Mouse (Mus musculus) left cerebral cortex, adult 11 months (tissue): ENCODE data around the gene Tfeb.

Experiments used
- DNase-seq: peaks from one replicate; pipeline ENCODE4 v3.0.0; 2022; ENCODE audit warnings: low spot score

Gene Tfeb

DNA sequence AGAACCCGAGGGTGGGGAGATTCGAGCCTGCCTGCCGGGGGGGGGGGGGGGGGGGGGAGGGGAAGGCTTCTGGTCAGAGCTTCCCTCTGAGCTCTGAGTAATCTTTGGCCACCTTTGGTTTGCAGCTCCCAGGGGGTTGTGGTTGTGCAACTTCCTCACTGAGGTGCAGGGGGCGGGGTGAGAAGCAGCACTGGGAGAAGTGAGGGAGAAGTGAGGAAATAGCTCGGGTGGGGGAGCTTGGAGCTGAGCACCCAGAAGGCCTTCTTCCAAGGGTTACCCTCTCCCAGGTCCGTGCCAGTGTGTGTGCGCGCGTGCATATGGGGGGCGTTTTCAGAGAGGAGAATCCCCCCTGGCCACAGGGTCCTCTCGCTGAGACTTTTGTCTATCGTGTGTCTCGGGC lies 17.4 kb downstream of the Tfeb start:
- no peak for DNase-seq

DNA sequence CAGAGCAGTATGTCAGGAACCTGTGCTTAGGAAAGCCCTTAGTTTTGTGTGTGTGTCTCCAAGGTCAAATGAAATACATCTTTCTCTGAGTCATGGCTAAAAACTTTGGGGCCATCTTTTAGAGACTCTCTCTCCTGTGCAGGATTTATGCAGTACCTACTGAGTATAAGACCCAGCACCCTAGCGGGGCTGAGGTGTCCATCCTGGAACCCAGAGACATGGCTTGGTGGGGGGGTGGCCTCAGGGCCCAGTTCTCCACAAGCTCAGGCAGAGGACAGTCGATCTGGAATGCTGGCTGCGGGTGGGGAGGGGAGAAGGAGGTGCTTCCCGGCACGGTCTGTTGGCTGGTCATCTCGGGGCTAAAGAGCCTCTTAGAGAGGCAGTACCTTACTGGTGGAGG lies 19.5 kb downstream of the Tfeb start:
- DNase-seq = no peak

DNA sequence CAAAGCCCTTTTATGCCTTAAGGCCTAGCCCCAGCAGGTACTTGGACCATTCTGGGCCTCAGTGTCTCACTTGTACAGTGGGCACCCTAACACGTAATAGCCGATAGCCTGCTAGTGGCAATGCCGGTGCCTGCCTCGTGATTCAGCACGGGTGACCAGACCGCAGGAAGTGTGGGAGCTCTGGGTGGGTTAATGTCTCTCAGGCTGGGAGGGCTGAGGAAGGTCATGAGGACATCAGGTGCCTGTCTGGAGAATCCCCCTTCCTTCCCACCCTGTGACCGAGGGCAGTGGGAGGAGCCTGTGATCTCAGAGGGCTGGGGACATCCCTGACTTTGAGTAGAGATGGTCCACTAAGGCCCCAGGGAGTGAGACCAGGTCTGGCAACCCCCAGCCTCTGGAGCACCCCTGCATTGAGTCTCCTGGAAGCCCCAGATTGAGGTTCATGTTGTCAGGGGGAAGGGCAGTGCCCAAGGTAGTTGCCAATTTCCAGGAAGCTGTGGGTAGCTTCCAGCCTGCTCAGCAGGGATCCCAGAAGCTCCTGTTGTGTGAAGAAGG lies 20.3 kb downstream of the Tfeb start:
- no peak for DNase-seq

DNA sequence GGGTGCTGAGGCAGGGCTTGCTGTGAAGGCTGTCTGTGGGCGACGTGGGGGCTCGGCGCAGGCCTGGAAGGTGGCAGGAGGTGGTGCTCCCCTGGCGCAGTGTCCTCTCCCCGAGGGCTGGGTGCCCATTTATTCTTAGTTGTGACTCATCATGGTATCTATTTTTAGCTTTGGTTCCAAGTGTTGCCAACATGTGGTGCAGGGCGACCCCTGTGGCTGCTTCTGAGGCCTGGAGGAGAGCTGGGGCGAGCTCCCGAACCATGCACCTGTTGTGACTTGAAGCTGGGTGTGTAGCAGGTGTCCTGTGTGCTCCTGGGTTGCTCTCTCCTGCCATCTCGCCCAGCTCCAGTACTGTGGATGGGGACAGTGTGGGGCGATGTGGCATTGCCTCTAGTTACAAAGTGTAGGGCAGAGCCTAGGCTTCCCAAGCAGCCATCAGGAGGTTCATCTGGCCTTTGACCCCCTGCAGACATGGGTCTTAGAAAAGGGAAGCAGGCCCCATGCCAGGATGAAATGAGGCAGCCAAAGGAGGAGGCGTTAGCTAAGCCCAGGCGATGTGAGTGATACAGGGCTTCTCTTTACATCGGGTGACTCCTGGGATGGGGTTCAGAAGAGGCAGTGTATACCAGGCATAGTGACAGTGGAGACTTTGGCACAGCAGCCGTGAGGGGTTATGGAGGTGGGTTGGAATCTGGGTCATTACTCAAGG lies 23.0 kb downstream of the Tfeb start:
- no peak for DNase-seq

DNA sequence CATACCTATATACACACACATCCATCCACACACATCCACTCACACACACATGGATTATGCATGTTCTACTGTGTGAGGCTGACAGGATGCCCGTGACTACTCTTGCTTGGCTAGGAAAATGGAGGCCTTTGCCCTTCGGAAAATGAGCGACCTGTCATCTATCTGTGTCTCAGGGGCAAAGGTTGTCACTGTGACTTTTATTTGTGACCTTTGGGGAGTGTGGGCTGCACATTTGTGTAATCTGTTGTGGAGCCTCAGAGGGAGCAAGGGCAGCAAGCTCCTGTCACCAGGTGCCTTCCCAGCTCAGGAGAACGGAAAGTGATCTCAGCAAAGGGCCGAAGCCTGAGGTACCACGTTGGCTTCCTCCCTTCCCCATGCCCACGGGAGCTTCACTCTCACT lies 25.2 kb downstream of the Tfeb start:
- DNase-seq = no peak

DNA sequence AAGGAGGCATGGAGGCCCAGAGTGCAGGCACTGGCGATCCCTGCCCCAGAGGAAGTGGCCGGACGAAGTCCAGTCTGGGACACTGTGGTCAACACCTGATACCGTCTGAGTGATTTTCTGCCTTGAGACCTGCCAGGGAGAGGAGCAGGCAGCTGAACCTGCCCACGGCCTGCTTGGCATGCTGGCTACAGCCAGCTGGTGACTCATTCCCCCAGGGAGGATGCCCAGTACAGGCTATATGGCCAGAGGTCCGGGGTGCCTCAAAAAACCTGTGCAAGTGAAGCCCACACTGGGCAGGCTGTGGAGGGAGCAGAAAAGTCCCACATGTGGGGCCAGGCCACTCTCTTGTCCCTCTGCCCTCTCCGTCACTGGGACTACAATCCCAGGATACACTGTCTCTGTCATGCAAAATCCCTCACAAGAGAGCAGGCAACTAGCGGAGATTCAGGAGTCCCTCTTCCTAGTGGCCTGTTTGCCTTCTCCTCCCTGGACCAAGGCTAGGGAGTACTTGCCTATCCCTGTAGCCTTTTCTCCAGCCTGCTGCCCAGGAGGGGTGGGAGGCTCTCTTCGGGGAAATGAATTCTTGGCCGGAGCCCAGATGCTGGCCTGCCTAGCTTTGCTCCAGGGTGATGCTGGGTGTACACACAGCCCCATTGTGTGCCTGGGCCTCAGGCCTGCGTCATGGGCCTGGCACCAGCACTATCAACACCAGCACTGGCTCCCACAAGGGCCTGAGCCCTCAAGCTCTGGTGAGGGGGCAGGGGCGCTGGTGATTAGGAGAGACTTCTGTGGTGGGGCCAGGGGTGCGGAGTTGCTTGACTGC lies 25.9 kb downstream of the Tfeb start:
- DNase-seq = peak; percentile 79

DNA sequence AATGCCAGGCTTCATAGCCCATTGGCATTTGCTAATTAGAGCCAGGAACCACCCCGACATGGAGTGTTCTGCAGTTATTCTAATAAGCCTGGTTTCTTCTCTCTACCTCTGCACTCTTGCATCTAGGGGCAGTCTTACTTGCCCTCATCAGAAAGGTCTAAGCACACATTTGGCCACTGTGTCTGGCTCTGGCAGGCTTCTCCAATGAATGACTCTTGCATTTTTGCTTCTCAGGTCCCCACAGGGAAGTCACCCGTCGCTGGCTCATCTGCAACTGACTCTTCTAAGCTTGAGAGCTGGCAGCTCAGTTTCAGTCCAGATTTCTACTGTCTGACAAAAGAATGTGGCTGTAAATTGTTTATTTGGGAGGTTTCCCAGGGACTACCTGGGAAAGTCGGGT lies 29.2 kb downstream of the Tfeb start:
- DNase-seq = no peak

DNA sequence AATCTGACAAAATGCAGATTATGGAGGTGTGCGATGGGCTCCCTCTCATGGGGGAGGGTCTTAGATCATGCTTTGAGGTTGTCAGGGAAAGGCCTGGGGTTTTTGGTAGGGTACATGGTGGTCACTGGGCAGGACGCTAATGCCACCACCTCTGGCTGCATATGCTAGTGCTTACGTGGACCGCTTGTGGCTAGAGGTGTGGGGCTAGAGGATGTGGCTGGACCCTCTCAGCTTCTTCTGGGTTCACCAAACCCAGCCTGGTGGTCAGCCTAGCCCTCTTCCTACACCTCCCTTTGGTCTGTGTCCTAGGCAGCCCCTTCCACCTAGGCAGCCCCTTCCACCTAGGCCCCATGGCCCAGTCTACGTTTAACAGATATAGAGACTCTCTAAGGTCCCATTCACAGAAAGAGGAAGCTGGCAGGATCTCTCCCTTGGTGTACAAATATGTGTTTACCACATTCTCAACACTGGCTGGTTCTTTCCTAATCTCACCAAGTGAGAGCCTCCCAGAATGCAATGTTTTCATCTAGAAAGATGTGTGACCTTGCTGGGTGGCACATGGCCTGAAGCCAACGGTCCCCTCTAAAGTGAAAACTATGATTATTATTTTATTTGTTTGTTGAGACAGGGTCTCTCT lies 29.7 kb downstream of the Tfeb start:
- no peak for DNase-seq

DNA sequence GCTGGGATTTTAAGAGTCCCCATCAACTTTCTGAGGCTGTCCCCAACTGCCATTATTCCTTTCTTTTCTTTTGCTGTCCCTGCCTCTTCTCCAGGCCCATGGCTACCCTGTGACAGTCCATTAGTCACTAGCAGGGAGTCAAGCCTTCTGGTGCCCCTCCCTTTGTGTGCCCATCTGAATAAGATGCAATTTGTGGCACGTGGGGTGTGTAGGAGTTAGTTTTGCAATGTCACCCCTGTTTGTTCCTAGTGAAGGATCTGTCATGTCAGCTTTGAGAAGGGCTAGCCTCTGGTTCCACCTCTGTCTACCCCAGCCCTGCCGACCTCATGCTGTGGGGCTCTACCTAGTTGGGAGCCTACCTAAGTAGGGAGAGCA lies 30.2 kb downstream of the Tfeb start:
- no peak for DNase-seq

DNA sequence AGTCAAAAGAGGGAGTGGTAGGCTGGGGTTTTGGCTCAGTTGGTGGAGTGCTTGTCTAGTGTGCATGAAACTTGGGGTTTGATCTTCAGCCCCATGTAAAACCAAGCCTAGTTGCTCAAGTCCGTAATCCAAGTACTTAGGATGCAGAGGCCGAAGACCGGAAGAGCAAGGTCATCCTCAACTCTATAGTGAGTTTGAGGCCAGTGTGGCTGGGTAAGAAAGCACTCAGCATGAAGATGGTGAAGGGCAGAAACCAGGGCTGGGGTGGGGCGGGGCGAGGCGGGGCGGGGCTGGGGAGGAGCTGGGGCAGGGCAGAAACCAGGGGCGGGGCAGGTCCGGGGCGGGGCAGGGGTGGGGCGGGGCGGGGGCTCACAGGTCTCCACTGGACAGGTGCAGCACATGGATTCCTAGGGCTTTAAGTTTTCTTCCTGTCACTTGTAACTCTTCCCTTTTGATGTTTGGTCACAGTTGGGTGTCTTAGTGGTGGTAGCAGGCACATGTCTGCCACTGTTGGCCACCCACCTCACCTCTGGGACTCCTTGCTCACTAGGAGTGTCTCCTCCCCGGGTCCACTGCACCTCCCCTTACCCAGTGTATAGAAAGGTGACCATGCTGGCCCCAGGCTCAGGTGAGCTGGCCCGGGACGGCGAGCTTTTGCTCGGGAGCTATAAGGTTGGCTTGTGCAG lies 30.8 kb downstream of the Tfeb start:
- DNase-seq = no peak

DNA sequence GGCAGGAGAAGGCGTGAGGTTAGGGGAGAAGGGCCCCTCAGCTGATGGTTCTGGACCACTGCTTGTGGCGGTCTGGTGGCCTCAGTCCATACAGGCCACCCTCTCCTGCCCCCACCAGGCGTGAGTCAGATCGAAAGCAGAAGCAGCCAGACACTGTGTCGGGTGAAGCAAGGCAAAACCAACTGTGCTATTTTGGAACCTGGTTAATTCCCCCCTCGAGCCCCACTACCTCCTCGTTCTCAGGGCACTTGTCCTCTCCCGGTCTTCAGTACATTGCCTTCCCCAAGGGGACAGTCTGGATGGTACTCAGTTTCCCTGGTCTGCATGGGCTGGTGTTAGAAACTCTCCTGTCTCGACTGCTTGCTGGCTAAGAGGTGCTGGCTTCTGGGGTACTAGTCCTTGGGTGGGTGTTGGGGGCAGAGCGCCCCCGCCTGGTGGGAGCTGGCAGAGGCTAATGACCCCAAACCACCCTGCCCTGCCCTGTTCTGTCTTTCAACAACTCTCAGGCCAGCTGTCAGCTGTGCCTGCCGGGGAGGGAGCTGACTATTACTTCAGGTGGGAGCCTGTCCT lies 32.0 kb downstream of the Tfeb start:
- DNase-seq = no peak

DNA sequence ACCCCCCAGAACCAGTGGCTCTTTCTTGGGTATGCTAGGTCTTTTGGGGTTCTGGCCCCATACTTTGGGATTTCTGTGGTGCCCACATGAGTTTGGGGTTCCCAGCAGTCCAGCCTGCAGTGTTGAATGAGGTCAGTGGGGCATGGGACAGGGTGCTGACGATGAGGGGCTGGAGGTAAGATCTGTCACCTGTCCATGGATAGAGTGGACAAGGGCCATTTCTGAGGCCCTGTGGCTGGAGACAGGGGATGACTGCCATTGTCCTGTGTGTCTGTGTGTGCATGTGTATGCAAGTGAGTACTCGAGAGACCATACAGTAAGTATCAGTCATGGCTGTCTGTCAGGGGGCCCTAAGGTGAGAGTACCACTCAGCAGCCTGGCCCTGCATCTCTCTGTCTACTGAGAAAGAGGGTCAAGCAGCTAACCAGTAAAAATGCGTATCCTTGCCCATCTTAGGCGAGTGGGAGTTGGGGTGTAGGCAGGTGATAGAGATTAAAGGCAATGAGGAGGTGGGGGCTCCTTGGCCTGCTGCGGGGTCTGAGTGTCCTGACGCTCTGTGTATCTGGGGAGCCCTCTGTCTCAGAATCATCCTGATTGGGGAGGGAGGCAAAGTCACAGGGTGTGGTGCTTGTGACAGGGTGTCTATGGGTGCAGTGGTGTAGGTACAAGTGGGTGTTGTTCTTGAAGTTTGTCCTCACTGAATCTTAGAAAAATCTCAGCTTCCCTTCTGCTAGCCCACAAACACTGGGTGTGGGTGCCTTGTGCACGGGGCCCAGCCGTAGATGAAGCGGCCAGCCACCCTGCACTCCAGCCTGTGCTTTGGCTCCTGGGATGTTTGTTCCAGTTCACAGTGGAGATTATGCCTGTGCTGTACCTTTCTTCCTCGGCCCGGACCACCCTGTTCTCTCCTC lies 32.8 kb downstream of the Tfeb start:
- DNase-seq = no peak

DNA sequence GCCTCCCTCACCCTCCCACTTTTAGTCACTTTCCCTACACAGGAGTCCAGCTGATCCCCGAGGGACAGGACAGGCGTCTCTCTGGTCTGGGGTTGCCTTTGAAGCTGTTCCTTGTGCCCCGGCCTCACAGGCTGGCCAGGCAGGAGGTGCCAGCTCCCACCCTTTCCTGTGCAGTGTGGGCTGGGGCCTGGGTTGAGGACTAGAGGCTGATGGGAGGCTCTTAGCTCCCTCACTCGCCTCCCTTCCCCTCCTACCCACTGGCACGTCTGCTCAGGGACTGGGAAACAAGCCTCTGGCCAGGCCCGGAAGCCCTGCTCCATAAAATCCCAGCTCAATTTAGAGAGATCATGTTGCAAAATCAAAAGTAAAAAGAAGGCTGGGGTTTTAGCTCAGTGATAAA lies 36.8 kb downstream of the Tfeb start:
- DNase-seq = no peak

DNA sequence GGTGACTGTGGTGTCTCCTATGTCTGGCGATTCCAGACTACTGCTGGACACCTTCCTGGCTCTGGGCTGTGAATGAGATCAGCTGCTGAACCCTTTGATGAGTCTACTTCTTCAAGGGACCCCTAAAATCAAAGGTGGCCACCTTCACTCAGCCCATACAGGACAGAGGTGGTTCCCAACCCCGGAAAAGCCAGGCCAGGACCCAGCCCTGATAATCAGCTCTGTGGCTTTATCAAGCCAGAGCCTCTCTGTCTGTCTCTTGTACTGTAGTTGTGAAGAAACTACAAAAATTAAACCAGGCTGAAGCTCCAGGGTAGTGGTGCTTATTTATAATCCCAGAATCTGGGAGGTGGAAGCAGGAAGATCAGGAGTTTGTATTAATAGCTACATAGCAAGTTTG lies 40.3 kb downstream of the Tfeb start:
- DNase-seq = no peak

DNA sequence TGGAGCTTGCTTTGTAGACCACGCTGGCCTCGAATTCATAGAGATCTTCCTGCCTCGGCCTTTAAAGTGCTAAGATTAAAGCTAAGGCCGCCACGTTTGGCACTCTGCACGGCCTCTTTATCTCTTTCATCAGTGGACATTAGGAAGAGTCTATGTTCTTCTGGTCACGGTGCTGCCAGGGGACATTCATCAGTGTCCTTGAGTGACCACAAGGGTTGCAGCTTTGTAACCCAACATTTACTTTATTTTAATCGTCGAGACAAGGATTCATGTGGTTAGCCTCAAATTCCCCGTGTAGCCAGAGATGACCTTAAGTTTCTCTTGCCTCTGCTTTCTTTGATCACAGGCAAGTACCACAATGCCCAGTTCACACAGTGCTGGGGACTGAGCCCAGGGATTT lies 43.6 kb downstream of the Tfeb start:
- no peak for DNase-seq

DNA sequence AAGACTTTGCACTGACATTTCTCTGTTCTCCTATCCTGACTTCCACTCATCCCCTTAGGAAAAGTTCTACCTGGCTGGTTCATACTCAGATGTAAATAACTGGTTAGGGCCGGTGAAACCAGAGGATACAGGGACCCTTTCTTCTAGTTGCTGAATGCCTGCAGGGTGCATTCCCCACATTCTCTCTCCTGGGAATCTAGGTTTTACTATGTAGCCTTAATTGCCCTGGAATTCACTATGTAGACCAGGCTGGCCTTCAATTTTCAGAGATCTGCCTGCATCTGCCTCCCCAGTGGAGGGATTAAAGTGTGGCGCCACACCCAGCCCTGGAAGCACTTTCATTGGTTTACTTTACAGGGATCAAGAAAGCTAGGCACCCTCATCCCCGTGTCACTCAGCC lies 45.7 kb downstream of the Tfeb start:
- DNase-seq = no peak

DNA sequence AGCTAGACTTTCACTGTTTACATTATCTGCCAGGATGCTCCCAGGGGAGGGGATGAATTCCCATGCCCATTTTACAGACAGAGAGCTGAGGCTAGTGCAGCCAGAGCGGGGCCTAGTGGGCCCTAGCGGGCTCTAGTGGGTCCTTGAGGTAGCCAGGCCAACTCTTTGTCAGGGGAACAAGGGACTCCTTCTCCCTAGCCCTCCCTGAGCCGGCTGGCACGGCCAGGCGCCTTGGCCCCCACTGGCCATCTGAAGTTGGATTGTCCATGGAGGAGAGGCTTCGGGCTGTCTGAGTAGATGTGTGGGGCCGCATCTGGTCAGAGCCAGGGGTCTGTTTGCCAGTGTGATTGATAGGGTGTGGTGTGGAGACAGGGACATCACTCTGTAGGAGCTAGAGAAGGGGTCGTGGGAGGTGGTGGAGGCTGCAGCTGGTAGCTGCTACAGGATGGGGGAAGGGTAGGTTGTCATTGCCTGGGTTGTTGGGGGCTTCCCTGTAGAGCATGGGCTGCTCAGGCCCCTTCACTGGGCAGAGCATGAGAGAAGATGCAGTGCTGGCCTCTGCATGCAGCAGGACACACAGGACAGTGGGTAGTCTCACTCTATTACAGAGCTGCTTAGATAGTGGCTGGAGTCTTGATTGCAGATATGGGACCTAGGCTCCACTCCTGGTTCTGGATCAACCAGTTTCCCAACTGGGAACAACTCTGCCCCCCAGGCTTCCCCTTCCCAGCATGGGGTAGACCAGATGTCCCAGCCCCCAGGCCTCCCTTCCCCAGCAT lies 46.8 kb downstream of the Tfeb start:
- no peak for DNase-seq

DNA sequence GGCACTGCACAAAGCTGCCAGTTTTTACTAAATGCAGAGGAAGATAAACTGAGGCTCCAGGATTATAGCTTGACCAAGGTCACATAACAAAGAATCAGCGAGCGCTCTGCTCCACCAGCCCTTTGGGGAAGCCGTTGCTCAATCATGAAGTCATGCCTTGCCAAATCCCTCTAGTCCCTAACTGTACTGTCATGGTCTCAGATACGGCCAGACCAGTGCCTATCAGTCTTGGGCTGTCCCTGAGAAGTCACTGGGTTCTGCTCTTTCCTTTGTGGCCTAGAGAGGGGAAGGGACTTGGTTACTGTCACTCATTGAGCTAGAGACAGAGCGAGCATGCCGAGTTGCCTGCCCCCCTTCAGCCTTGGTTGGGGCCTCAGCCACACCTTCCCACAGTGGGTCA lies 47.6 kb downstream of the Tfeb start:
- DNase-seq = no peak

DNA sequence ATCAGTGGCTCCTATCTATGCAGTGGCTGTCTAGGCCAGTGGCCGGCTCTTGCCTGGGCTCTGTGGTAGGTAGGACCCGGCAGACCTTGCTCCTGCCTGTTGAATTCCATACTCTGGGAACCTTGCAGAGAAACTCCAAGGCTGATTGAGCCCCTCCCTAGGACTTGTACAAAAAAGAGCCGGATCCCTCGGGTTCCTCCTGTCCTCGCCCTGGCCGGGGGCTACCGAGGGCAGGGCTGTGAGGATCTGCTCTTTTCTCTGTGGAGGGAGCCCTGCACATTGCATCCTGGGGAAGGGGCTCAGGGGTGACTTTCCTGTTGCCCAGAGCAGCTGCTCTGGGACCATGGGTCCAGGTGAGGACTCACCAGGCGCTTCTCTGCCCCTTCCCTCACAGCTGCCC lies 50.8 kb downstream of the Tfeb start:
- no peak for DNase-seq

DNA sequence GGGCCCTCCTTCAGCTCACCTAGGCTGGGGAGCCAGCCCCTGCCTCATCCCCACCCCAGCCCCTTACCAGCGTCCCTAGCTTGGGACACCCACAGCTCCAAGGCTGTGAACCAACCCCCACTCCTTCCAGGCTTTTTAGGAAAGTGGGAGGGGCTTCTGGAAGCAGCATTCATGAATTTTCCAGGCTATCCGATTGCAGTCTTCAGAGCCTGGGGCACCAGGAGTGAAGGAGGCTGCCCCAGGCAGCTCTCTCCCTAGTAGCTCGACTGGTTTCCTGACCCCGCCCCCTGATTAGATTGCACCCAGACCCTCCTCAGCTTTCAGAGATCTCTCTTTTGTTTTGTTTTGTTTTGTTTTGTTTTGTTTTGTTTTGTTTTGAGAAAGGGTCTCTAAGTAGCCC lies 51.5 kb downstream of the Tfeb start:
- no peak for DNase-seq
